Mouse (Mus musculus): Measurements from ENCODE around the gene Cox14.

DNA sequence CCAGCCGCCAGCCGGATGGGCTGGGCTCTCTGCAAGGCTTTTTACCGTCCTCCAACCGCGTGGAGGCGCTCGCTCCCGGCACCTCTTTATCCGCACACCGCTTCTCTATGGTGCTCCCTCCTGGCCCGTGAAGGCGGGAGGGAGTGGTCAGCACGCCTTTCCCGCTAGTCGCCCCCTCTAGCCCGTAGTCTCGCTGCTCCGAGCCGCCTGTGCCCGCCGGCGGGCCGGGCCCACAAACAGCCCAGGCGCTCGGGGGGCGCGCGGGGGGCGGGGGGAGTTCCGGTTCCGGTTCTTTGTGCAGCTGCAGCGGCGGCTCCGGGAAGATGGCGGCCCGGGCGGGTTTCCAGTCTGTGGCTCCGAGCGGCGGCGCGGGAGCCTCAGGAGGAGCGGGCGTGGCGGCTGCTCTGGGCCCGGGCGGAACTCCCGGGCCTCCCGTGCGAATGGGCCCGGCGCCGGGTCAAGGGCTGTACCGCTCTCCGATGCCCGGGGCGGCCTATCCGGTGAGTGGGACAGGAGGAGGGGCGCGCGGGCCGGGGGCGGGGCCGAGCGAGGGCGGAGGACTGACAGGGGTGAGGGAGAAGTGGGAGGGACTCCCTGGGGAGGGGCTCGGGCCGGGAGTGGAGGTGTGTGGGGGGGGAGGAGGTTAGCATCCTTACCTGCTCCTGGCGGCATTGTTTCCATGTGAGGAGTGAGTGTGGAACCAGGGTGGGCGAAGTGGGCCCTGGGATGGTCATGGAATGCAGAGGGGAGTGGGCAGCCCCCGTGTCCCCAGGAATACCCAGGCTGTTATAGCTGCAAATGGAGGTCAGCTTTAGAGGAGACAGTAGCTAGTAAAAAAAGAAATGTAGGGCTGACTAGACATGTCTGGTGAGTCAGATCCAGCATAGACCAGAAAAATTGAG lies 23.2 kb upstream of the Cox14 start, which contains the start of gene Smarcd1:
- TF ChIP-seq POLR2A (IDR thresholded peaks at IDR 0.05; ENCODE audit: low read depth, low read length) (no peak; the same call in 1 of the 2 replicates), CTCF (IDR thresholded peaks at IDR 0.05; ENCODE audit: extremely low read depth, insufficient read length, insufficient replicate concordance, low read depth, low read length) (peak; percentile 92)

All from small intestine, adult 2 months (tissue).